Mouse (Mus musculus) testis, postnatal 14 days (tissue): ENCODE data around the gene Knstrn.

Experiments used
- DNase-seq: peaks from one replicate; pipeline ENCODE4 v3.0.0; 2021; ENCODE audit warnings: low spot score

Gene Knstrn

DNA sequence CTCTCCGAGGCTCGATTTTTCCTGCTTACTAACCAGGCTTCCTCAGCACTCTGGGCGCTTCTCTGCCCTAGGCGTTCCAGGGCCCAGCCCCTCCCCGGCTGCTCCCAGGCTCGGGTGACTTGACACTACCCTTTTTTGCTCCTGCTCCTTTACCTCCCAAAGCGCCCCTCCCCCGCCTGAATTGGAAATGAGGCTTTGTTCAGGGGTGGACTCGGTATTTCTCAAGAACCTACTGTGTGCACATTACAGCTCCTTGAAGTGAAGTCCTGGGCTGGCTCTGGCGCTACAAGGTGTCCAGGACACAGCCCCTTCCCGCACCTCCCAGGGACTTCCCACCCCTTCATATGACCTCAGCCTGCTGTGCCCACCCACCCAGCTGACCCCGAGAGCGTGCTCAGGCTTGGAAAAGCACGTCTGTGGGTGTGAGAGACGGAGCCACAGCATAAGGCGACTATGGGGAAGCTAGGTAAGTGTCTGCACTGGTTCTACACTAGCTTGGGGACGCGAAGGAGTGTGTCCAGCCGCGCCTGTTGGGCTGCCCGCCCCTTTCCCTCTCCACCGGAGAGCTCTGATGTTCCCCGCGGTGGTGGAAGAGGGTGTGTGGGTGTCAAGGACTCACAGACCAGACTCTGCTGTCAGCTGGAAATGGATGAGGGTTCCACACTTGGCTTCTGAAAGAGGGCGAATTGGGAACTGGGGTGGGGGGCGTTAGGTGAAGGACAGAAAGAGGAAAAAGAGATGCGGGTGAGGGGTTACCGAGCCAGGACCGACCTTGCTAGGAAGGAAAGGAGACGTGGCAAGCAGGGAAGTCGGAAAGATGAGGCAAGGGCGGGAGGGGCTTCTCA is 86.4 kb downstream of the Knstrn start, which contains the start of gene Bahd1:
TSS of gene Bahd1 (plus strand) at position 397 of the 845 bp plus-strand sequence.
- peak; percentile 65 for DNase-seq

DNA sequence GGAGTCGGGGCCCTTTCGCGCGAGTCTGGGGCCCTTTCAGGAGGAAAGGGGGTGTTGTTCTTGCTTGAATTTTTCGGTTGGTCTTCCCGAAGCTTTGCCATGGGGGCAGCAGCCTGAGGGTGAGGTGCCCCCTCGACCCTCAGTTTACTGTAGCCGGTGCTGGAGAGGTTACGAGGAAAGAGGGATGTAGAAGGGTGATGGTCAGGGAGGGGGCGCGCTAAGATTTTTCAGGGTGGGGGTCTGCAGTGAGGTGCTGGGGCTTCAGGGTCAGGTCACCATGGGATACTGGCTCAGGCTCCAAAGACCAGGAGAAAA is 87.0 kb downstream of the Knstrn start:
- no peak for DNase-seq

DNA sequence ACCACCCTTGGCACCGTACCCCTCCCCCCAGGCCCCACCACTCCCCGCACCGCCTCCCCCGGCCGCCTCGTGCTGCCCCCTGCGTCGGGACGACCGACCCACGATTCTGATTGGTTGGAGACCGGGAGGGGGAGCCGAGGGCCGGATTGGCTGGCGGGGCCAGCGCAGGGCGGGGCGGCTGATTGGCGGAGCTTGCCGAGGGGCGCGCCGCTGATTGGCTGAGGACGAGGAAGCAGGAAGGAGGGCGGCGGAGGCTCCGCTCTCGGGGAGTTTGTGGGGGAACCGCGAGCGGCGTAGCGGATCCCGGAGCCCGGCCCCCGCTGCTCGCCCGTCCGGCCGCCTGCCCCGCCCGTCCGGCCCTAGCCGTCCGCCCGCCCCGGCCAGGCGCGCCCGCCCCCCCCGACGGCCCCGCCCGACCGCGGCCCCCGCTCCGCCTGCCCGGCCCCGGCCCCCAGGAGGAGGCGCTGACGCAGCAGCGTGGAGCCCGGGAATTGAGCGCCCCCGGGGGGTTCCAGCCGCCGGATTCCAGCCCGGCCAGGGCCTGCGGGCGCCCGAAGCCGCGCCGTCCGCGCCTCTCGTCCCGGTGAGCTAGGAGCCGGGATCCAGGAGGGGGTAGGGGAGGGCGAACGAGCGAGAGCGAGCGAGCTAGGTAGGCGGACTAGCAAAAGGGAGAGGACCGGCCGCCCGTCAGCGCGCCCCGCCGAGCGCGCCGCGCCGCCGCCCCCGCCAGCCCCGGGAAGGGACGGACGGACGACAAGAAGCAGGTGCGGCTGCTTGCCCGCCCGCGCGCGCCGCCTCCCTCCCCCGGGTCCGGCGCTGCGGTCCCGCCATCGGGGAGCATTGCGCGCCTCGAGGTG is 87.6 kb downstream of the Knstrn start:
- DNase-seq: peak; percentile 99

DNA sequence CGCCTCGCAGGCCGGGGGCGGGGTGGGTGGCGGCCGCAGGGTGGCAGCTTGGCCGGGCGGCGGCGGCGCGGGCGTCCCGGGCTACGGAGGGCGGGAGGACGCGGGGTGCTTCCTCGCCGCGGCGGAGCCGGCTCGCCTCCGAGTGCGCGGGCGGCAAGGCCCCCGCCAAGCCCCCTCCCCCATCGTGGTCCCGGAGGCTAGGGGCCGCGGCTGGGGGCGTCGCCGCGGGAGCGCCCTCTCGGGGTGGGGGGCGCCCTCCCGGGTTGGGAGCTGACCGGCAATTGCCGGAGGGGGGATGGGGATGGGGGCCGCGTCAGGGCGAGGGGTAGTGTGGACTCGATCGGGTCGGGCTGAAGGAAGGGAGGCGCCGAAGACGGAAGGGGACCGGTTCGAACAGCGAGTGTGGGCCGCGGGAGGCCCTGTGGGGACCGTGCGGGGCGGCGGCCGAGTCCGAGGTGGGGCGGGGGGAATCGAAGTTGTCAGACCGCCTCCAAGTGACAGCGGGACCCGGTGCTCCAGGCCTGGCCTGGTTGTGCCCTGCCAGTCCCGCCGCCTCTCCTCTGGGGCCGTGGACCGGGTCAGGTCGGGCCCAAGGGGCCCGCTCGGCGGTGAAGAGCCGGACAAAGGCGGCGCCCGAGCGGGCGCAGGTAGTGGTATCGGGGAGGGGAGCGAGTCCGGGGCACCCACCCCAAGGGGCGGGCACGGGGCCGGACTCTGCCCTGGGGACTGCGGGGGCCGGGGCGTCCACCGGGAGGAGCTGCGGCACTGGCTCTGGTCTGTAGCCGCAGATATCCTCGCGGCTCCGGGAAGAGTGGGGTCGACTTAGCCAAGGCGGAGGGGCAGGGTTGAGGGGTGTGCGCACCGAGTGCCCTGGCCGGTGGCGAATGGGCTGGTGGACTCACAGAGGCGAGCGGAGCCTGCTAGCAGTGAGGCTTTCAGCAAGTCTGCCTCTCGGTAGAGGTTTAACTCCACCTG is 88.5 kb downstream of the Knstrn start:
- DNase-seq: peak; percentile 64

DNA sequence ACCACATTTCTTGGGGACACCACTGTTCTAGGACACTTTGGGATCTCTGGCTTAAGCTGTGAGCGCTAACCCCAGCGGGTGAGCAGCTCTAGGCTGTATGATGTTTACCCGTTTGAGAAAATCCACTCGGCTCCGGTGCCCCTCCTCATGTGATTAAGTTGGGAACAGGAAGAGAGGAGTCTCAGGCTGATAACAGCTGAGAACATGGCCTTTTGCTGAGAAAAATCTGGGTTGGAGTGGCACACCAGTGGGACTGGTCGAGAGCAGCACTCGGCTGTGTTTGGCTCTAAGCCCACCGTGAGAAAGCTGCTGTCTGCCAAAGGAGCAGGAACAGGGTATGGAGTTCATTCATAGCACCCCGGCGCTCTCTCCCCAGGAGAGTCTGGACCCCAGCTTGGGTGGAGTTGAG is 89.5 kb downstream of the Knstrn start:
- DNase-seq: no peak
